Mouse (Mus musculus): Measurements from ENCODE around the gene BC035947. TPM values are rescaled to one million over a fixed set of nuclear protein-coding genes. Genes with fewer than 3 reads are reported as not detected.
A peak's percentile ranks its signal among the peaks of the same experiment; 100 is the strongest.

BC035947 gene
- polyA plus RNA-seq, 1 experiment from 2014 or later, result 0.18 TPM

DNA sequence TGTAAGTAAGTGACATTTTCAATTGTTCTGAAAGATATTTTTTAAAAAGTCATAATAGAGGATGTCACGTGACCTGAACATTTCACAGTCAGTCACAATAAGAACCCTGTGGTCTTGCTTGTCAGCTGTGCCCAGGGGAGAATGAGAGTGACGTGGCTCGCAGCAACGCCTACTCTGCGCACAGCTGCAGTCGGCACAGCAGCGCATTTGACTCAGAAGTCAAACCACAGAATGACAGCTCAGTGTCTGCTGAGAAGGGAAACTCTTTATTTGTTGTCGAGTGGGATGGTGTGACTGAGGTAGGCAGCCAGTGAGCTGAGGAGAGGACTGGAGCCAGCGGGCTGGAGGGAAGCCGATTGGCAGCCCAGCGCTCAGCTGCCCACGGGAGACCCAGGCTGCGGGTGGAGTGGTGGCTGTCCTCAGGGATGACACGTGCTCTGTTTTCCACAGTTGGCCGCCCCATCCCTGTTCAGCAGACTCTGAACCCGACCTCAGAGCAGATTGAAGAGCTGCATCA is 25.6 kb upstream of the BC035947 start:
- peak overlapping the region; percentile 71 for H3K4me2 ChIP-seq
- peak; percentile 76 for DNase-seq
- peak; percentile 94 for ATAC-seq (ENCODE audit: insufficient read depth)
- no peaks in the 10 kb centered on the region for H3K36me3 ChIP-seq (ENCODE audit: insufficient read depth)
- H3K4me1 ChIP-seq (ENCODE audit: insufficient read depth), result no peaks in the 10 kb centered on the region
- 17% methylated on average over 16 of the region's 16 CpGs for WGBS
- H3K4me3 ChIP-seq (ENCODE audit: low read depth, low read length), result peak overlapping the region; percentile 36
- no peaks in the 10 kb centered on the region for H3K27me3 ChIP-seq (ENCODE audit: insufficient read depth, low read length)
- no peaks in the 10 kb centered on the region for H3K9me3 ChIP-seq (ENCODE audit: low read depth, low read length)
- H3K9ac ChIP-seq, result peak overlapping the region; percentile 32
- peak overlapping the region; percentile 5; the same call in 1 of the 2 replicates for H3K27ac ChIP-seq (ENCODE audit: low read depth)
- no peak for TF ChIP-seq CTCF (IDR thresholded peaks at IDR 0.05; ENCODE audit: low read depth)

DNA sequence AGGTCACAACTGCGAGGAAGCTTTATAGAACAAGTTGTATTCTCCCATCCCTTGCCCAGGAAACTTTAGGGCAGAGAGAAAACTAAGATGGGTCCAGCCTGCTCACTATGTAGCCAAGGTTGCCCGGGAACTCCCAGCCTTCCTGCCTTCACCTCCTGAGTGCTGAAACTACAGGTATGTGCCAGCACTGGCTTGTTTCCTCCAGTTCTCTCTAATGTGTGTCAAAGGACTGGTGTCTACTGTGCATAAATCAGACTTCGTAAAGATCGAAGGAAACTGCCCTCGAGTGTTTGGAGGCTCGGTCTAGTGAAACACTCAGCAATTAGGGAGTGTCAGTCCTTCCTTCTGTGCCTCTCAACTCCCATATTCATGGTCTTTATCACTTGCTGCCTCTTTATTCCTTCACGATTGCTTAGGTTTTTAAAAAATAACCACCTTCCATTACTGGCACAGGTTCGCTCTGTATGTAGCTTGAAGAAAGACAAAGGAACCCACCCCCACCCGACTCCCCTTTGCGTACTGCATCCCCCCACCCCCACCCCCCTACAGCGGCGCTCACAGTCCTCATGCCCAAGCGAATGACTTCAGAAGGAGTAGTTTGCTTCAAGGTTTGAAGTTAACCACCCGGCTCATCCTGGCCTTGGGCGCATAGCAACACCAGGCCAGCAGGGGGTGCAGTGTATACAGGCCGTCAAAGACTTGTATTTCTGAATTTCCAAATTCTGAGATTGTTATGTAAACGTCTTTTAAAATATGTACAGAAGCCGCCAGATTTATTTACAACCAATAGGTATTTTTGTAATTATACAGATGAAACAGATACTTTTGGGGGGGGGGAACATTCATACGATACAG is 24.6 kb upstream of the BC035947 start:
- ATAC-seq (ENCODE audit: insufficient read depth) (peak; percentile 48), DNase-seq (peak; percentile 91)
- Histone ChIP-seq H3K9me3 (ENCODE audit: low read depth, low read length) (no peaks in the 10 kb centered on the region), H3K4me1 (ENCODE audit: insufficient read depth) (no peaks in the 10 kb centered on the region), H3K36me3 (ENCODE audit: insufficient read depth) (no peaks in the 10 kb centered on the region), H3K4me2 (peak overlapping the region; percentile 71), H3K9ac (no peak overlapping the region), H3K27ac (ENCODE audit: low read depth) (no peak overlapping the region), H3K4me3 (ENCODE audit: low read depth, low read length) (peak overlapping the region; percentile 36), H3K27me3 (ENCODE audit: insufficient read depth, low read length) (no peaks in the 10 kb centered on the region)
- peak; percentile 85 for TF ChIP-seq CTCF (IDR thresholded peaks at IDR 0.05; ENCODE audit: low read depth)
- 30% methylated on average over 19 of the region's 19 CpGs for WGBS

DNA sequence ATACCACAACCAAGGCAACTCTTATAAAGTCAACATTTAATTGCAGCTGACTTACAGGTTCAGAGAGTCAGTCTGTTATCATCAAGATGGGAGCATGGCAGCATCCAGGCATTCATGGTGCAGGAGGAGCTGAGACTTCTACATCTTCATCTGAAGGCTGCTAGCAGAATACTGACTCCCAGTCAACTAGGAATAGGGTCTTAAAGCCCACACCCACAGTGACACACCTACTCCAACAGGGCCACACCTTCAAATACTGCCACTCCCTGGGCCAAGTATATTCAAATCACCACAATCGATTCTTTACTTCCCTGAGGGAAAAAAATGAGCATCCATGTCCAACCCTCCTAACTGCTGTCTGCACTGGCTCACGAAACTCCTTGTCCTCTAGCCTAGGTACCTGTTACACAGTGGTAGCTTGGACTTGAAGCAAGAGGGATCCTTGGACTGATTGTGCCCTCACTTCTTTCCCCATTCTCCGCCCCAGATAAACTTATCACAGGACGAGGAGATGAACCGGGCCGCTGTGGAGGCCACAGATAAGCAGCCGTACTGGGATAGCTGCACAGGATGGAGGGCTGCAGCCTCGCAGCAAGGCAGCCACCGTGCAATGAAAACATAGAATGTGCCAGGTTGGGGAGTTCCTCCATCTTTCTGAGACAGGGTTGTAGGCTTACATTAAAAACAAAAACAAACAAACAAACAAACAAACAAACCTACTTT is 22.6 kb upstream of the BC035947 start:
- H3K27ac ChIP-seq (ENCODE audit: low read depth), result no peak overlapping the region
- no peak overlapping the region for H3K4me2 ChIP-seq
- H3K9me3 ChIP-seq (ENCODE audit: low read depth, low read length), result no peaks in the 10 kb centered on the region
- H3K36me3 ChIP-seq (ENCODE audit: insufficient read depth), result no peaks in the 10 kb centered on the region
- no peak for TF ChIP-seq CTCF (IDR thresholded peaks at IDR 0.05; ENCODE audit: low read depth)
- H3K4me1 ChIP-seq (ENCODE audit: insufficient read depth), result no peaks in the 10 kb centered on the region
- H3K4me3 ChIP-seq (ENCODE audit: low read depth, low read length), result no peak overlapping the region
- H3K9ac ChIP-seq, result no peak overlapping the region
- no peaks in the 10 kb centered on the region for H3K27me3 ChIP-seq (ENCODE audit: insufficient read depth, low read length)
- whole genome bisulfite sequencing, result 67% methylated on average over 9 of the region's 9 CpGs
- ATAC-seq (ENCODE audit: insufficient read depth), result no peak
- no peak for DNase-seq

DNA sequence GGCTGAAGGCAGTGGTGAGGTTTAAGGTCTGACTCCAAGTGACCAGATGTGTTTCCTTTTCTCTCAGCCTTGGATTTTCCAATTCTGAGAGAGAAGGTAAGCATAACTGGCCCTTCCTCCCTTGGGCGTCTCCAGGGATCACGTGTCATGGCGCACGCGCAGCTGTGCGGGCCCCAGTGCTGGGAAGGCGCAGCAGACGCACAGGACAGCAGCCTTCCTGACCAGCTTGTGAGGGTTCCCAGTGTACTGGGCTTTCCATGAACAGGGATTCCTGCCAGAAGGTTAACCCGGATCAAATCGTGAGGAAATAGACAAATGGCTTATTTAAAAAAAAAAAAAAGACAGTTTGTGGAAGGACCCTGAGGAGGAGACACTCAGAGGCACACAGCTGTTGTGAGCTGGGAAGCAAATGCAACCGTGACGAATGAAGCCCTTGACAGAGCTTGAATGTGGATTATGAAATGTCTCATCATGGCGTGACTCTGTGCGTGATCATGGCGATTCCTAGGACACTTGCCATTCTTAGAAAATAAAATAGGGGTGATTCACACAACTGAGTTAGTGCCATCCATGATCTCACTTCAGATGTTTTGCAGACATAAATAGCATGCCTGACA is 20.3 kb upstream of the BC035947 start:
- no peaks in the 10 kb centered on the region for H3K27me3 ChIP-seq (ENCODE audit: insufficient read depth, low read length)
- H3K36me3 ChIP-seq (ENCODE audit: insufficient read depth), result no peaks in the 10 kb centered on the region
- H3K9ac ChIP-seq, result no peak overlapping the region
- H3K4me3 ChIP-seq (ENCODE audit: low read depth, low read length), result no peak overlapping the region
- H3K4me1 ChIP-seq (ENCODE audit: insufficient read depth), result no peaks in the 10 kb centered on the region
- TF ChIP-seq CTCF (IDR thresholded peaks at IDR 0.05; ENCODE audit: low read depth), result no peak
- no peak overlapping the region for H3K4me2 ChIP-seq
- H3K27ac ChIP-seq (ENCODE audit: low read depth), result no peak overlapping the region
- 62% methylated on average over 15 of the region's 15 CpGs for WGBS
- no peaks in the 10 kb centered on the region for H3K9me3 ChIP-seq (ENCODE audit: low read depth, low read length)
- ATAC-seq (ENCODE audit: insufficient read depth), result peak; percentile 28; the same call in 1 of the 2 replicates
- peak; percentile 22 for DNase-seq

DNA sequence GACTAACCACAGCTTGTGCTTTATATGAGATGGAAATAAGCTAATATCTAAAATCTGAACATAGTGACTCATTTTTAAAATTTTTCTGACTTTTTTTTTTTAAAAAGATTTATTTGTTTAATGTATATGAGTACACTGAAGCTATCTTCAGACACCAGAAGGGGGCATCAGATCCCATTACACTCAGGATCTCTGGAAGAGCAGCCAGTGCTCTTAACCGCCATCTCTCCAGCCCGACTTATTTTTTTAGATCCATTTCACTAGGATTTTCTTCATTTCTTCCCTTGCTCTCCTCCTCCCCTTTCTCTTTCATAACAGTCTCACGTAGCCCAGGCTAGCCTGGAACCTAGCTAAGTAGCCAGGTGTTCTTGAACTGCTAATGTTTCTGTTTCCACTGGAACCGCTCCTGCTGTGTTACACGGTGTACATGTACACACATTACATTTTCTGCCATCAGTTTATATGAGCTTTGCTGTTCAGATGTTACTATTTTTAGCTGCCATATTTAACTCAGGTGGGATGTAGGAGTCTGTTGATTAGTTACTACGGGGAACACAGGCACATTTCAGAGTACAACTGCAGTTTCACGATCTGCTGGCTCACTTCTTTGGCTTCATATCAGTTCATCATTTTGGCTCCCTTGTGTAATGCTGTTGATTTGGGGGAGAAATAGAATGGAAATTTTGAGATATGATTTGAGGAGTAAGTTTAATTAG is 18.7 kb upstream of the BC035947 start:
- peak; percentile 31 for DNase-seq
- H3K4me1 ChIP-seq (ENCODE audit: insufficient read depth), result no peaks in the 10 kb centered on the region

DNA sequence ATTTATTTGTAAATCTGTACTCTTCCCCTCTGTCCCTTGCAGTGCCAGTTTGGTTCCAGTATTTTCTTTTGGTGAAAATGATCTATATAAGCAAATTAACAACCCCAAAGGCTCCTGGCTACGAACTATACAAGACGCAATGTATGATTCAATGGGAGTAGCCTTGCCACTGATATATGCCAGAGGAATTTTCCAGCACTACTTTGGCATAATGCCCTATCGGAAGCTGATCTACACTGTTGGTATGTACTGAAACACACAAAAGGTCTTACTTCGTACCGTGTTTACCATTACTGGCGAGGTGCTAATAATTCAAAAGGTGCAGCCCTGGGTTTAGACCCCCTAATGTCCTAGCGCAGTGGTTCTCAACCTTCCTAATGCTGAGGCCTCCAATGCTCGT is 17.1 kb upstream of the BC035947 start:
- DNase-seq, result no peak
- no peaks in the 10 kb centered on the region for H3K9me3 ChIP-seq (ENCODE audit: low read depth, low read length)
- 89% methylated on average over 8 of the region's 8 CpGs for whole genome bisulfite sequencing
- no peaks in the 10 kb centered on the region for H3K27me3 ChIP-seq (ENCODE audit: insufficient read depth, low read length)
- no peaks in the 10 kb centered on the region for H3K36me3 ChIP-seq (ENCODE audit: insufficient read depth)
- no peak overlapping the region for H3K9ac ChIP-seq
- no peak overlapping the region for H3K4me2 ChIP-seq
- H3K27ac ChIP-seq (ENCODE audit: low read depth), result no peak overlapping the region
- no peak overlapping the region for H3K4me3 ChIP-seq (ENCODE audit: low read depth, low read length)
- no peak for ATAC-seq (ENCODE audit: insufficient read depth)
- TF ChIP-seq CTCF (IDR thresholded peaks at IDR 0.05; ENCODE audit: low read depth), result no peak
- no peaks in the 10 kb centered on the region for H3K4me1 ChIP-seq (ENCODE audit: insufficient read depth)

More for the DNA sequence above, 18.7 kb upstream of the BC035947 start:
- no peak overlapping the region for H3K4me3 ChIP-seq (ENCODE audit: low read depth, low read length)
- H3K27me3 ChIP-seq (ENCODE audit: insufficient read depth, low read length), result no peaks in the 10 kb centered on the region
- H3K27ac ChIP-seq (ENCODE audit: low read depth), result no peak overlapping the region
- no peak overlapping the region for H3K4me2 ChIP-seq
- ATAC-seq (ENCODE audit: insufficient read depth), result no peak
- WGBS, result 66% methylated on average over 7 of the region's 7 CpGs
- TF ChIP-seq CTCF (IDR thresholded peaks at IDR 0.05; ENCODE audit: low read depth), result 0 out of 2 replicates have a peak, but pooled peaks have one; percentile 2
- no peaks in the 10 kb centered on the region for H3K36me3 ChIP-seq (ENCODE audit: insufficient read depth)
- H3K9me3 ChIP-seq (ENCODE audit: low read depth, low read length), result no peaks in the 10 kb centered on the region
- no peak overlapping the region for H3K9ac ChIP-seq

All from lung, embryonic 14.5 days (tissue).